Mouse (Mus musculus) embryonic fibroblast, embryonic 13.5 days (primary cell): ENCODE measurements around the gene Tnfaip8l3.

ENCODE experiments used
- CTCF ChIP-seq: IDR thresholded peaks from 2 replicates; pipeline ENCODE4 v1.5.1; 2011; ENCODE audit warnings: mild to moderate bottlenecking, control low read depth, low read length, moderate library complexity, borderline replicate concordance; ENCODE audit not compliant: insufficient read depth
- POLR2A ChIP-seq: IDR thresholded peaks from 2 replicates; pipeline ENCODE4 v1.6.1; 2011; ENCODE audit warnings: low read depth, mild to moderate bottlenecking, control low read depth, low read length, moderate library complexity

GRCm38 (mm10) chr9:53986972-53987371 lies 81.2 kb downstream of the Tnfaip8l3 start:
- TF ChIP-seq CTCF (no peak), POLR2A (no peak)
